Mouse (Mus musculus): ENCODE measurements around the gene Slc17a8. TPM values are rescaled to one million over a fixed set of nuclear protein-coding genes. Genes with fewer than 3 reads are reported as not detected.

The Slc17a8 gene
- total RNA-seq, 1 experiment, result not detected

- in situ Hi-C loops (cut with MboI; ENCODE audit: low sequenced_read_pairs in 2 of 2, unreplicated experiment in 2 of 2), result loop anchor here in 1 of 2 experiments (25.0 kb wide), 1 partner anchor 300 kb away; the partner anchor contains the start of gene Ano4
- no peaks in the 10 kb centered on the region for H3K4me1 ChIP-seq (ENCODE audit: control insufficient read depth in 2 of 2, insufficient read depth in 2 of 2, low read length in 2 of 2, poor library complexity in 1 of 2)
- H3K9me3 ChIP-seq (ENCODE audit: control insufficient read depth, insufficient read depth, low read depth, low read length), result no peaks in the 10 kb centered on the region
- H3K4me3 ChIP-seq (ENCODE audit: insufficient read depth in 1 of 2, low read depth in 1 of 2, low read length in 2 of 2, poor library complexity in 1 of 2, severe bottlenecking in 1 of 2), result no peak overlapping the region
- no peak for TF ChIP-seq MAFK (IDR thresholded peaks at IDR 0.05; ENCODE audit: insufficient read depth, low read depth, low read length)
- H3K9ac ChIP-seq (ENCODE audit: insufficient read depth, low read depth, low read length, poor library complexity, severe bottlenecking), result no peak overlapping the region
- no peak for DNase-seq (ENCODE audit: low read depth, low spot score)
- H3K27ac ChIP-seq (ENCODE audit: insufficient read depth, low read depth, low read length, poor library complexity, severe bottlenecking), result no peak overlapping the region
- peaks cover 13% of the 10 kb centered on the region; the same call in 1 of the 2 replicates for H3K36me3 ChIP-seq (ENCODE audit: control insufficient read depth, insufficient read depth, low read length, poor library complexity, severe bottlenecking)
These were observed 15.9 kb upstream of the Slc17a8 start for GRCm38 (mm10) chr10:89637001-89637400.

DNA sequence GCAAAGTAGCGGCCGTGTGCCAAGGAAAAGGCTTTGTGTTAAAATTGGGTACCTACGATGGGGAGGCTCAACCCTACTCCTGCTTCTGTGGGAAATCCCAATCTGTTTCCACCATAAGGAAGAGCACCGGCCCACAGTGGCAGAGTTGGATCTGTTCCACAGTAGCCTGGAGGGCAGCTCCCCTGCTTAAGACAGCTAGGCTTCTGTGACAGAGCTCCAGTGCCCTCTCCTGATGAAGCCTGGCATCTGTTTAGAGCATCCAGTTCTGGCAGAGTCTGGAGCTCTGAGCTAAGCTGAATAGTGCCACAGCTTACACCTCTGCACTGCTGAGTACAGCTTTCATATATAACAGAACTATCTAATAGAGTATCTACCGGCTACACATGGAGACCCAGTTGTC, 14.0 kb upstream of the Slc17a8 start:
- H3K27ac ChIP-seq (ENCODE audit: insufficient read depth, low read depth, low read length, poor library complexity, severe bottlenecking), result no peak overlapping the region
- TF ChIP-seq HCFC1 (IDR thresholded peaks at IDR 0.05; ENCODE audit: borderline replicate concordance, insufficient read depth, low read length) (no peak), ZNF384 (IDR thresholded peaks at IDR 0.05; ENCODE audit: low read depth, low read length) (no peak), MAFK (IDR thresholded peaks at IDR 0.05; ENCODE audit: insufficient read depth, low read depth, low read length) (no peak), ZC3H11A (IDR thresholded peaks at IDR 0.05; ENCODE audit: borderline replicate concordance, low read depth, low read length) (no peak), CHD2 (IDR thresholded peaks at IDR 0.05; ENCODE audit: low read depth, low read length) (no peak)
- H3K4me3 ChIP-seq (ENCODE audit: insufficient read depth in 1 of 2, low read depth in 1 of 2, low read length in 2 of 2, poor library complexity in 1 of 2, severe bottlenecking in 1 of 2), result no peak overlapping the region
- H3K4me1 ChIP-seq (ENCODE audit: control insufficient read depth in 2 of 2, insufficient read depth in 2 of 2, low read length in 2 of 2, poor library complexity in 1 of 2), result no peaks in the 10 kb centered on the region
- in situ Hi-C loops (cut with MboI; ENCODE audit: low sequenced_read_pairs in 2 of 2, unreplicated experiment in 2 of 2), result loop anchor here in 1 of 2 experiments (25.0 kb wide), 1 partner anchor 298 kb away; the partner anchor contains the start of gene Ano4
- no peak for DNase-seq (ENCODE audit: low read depth, low spot score)
- no peak overlapping the region for H3K9ac ChIP-seq (ENCODE audit: insufficient read depth, low read depth, low read length, poor library complexity, severe bottlenecking)
- H3K36me3 ChIP-seq (ENCODE audit: control insufficient read depth, insufficient read depth, low read length, poor library complexity, severe bottlenecking), result no peaks in the 10 kb centered on the region
- no peaks in the 10 kb centered on the region for H3K9me3 ChIP-seq (ENCODE audit: control insufficient read depth, insufficient read depth, low read depth, low read length)

DNA sequence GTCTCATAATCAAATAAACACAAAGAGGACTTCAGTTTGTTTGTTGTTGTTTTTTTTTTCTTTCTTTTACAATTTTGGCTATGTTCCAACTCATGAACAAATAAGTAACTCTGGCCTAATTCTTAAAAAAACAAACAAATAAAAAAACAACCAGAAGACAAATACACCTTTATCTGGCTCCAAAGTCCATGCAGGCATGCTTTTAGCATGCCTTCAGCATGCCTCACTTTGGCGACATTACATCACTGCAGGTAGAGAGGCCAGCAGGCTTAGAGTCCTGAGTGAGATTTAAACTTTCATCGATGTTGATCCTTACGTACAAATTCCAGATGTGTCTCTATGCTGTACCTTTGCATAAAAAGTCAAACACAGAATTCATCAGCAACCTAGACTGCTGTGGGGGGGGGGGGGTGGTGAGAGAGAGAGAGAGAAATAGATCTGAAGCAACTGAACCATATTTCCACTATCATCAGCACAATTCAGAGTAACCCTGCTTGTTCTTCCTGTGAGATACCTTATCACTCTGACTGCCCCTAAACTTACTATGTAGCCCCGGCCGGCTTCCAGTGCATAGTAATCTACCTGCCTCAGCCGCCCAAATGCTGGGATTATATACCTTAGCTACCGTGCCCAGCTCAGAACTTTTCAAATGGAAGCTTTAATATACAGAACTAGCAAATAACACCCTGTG, 12.8 kb upstream of the Slc17a8 start:
- Histone ChIP-seq H3K27ac (ENCODE audit: insufficient read depth, low read depth, low read length, poor library complexity, severe bottlenecking) (no peak overlapping the region), H3K4me3 (ENCODE audit: insufficient read depth in 1 of 2, low read depth in 1 of 2, low read length in 2 of 2, poor library complexity in 1 of 2, severe bottlenecking in 1 of 2) (no peak overlapping the region), H3K4me1 (ENCODE audit: control insufficient read depth in 2 of 2, insufficient read depth in 2 of 2, low read length in 2 of 2, poor library complexity in 1 of 2) (no peaks in the 10 kb centered on the region), H3K9ac (ENCODE audit: insufficient read depth, low read depth, low read length, poor library complexity, severe bottlenecking) (no peak overlapping the region), H3K9me3 (ENCODE audit: control insufficient read depth, insufficient read depth, low read depth, low read length) (no peaks in the 10 kb centered on the region), H3K36me3 (ENCODE audit: control insufficient read depth, insufficient read depth, low read length, poor library complexity, severe bottlenecking) (no peaks in the 10 kb centered on the region)
- in situ Hi-C loops (cut with MboI; ENCODE audit: low sequenced_read_pairs in 2 of 2, unreplicated experiment in 2 of 2), result loop anchor here in 1 of 2 experiments (25.0 kb wide), 1 partner anchor 297 kb away; the partner anchor contains the start of gene Ano4
- DNase-seq (ENCODE audit: low read depth, low spot score), result no peak
- TF ChIP-seq HCFC1 (IDR thresholded peaks at IDR 0.05; ENCODE audit: borderline replicate concordance, insufficient read depth, low read length), result no peak

GRCm38 (mm10) chr10:89633121-89633520, 12.1 kb upstream of the Slc17a8 start:
- no peak overlapping the region for H3K4me3 ChIP-seq (ENCODE audit: insufficient read depth in 1 of 2, low read depth in 1 of 2, low read length in 2 of 2, poor library complexity in 1 of 2, severe bottlenecking in 1 of 2)
- H3K9me3 ChIP-seq (ENCODE audit: control insufficient read depth, insufficient read depth, low read depth, low read length), result no peaks in the 10 kb centered on the region
- no peak overlapping the region for H3K27ac ChIP-seq (ENCODE audit: insufficient read depth, low read depth, low read length, poor library complexity, severe bottlenecking)
- in situ Hi-C loops (cut with MboI; ENCODE audit: low sequenced_read_pairs in 2 of 2, unreplicated experiment in 2 of 2), result loop anchor here in 1 of 2 experiments (25.0 kb wide), 1 partner anchor 296 kb away; the partner anchor contains the start of gene Ano4
- no peak for DNase-seq (ENCODE audit: low read depth, low spot score)
- H3K4me1 ChIP-seq (ENCODE audit: control insufficient read depth in 2 of 2, insufficient read depth in 2 of 2, low read length in 2 of 2, poor library complexity in 1 of 2), result no peaks in the 10 kb centered on the region
- no peak for TF ChIP-seq ZC3H11A (IDR thresholded peaks at IDR 0.05; ENCODE audit: borderline replicate concordance, low read depth, low read length)
- TF ChIP-seq ZNF384 (IDR thresholded peaks at IDR 0.05; ENCODE audit: low read depth, low read length), result no peak
- TF ChIP-seq HCFC1 (IDR thresholded peaks at IDR 0.05; ENCODE audit: borderline replicate concordance, insufficient read depth, low read length), result no peak
- TF ChIP-seq CHD2 (IDR thresholded peaks at IDR 0.05; ENCODE audit: low read depth, low read length), result no peak
- TF ChIP-seq MAFK (IDR thresholded peaks at IDR 0.05; ENCODE audit: insufficient read depth, low read depth, low read length), result no peak
- H3K9ac ChIP-seq (ENCODE audit: insufficient read depth, low read depth, low read length, poor library complexity, severe bottlenecking), result no peak overlapping the region
- no peaks in the 10 kb centered on the region for H3K36me3 ChIP-seq (ENCODE audit: control insufficient read depth, insufficient read depth, low read length, poor library complexity, severe bottlenecking)

- Histone ChIP-seq H3K4me1 (ENCODE audit: control insufficient read depth in 2 of 2, insufficient read depth in 2 of 2, low read length in 2 of 2, poor library complexity in 1 of 2) (no peaks in the 10 kb centered on the region), H3K36me3 (ENCODE audit: control insufficient read depth, insufficient read depth, low read length, poor library complexity, severe bottlenecking) (no peaks in the 10 kb centered on the region), H3K9ac (ENCODE audit: insufficient read depth, low read depth, low read length, poor library complexity, severe bottlenecking) (no peak overlapping the region), H3K4me3 (ENCODE audit: insufficient read depth in 1 of 2, low read depth in 1 of 2, low read length in 2 of 2, poor library complexity in 1 of 2, severe bottlenecking in 1 of 2) (no peak overlapping the region), H3K27ac (ENCODE audit: insufficient read depth, low read depth, low read length, poor library complexity, severe bottlenecking) (no peak overlapping the region), H3K9me3 (ENCODE audit: control insufficient read depth, insufficient read depth, low read depth, low read length) (no peaks in the 10 kb centered on the region)
- no peak for TF ChIP-seq MAFK (IDR thresholded peaks at IDR 0.05; ENCODE audit: insufficient read depth, low read depth, low read length)
- TF ChIP-seq CHD2 (IDR thresholded peaks at IDR 0.05; ENCODE audit: low read depth, low read length), result no peak
- TF ChIP-seq ZNF384 (IDR thresholded peaks at IDR 0.05; ENCODE audit: low read depth, low read length), result no peak
- TF ChIP-seq HCFC1 (IDR thresholded peaks at IDR 0.05; ENCODE audit: borderline replicate concordance, insufficient read depth, low read length), result no peak
- TF ChIP-seq ZC3H11A (IDR thresholded peaks at IDR 0.05; ENCODE audit: borderline replicate concordance, low read depth, low read length), result no peak
- in situ Hi-C loops (cut with MboI; ENCODE audit: low sequenced_read_pairs in 2 of 2, unreplicated experiment in 2 of 2), result loop anchor here in 1 of 2 experiments (25.0 kb wide), 1 partner anchor 295 kb away; the partner anchor contains the start of gene Ano4
- no peak for DNase-seq (ENCODE audit: low read depth, low spot score)
These were observed 10.8 kb upstream of the Slc17a8 start for GRCm38 (mm10) chr10:89631831-89632230.
